Mouse (Mus musculus) mesoderm, embryonic 11.5 days (tissue): ENCODE measurements at regions not wholly inside any gene's neighbourhood (a gene's known extent, or its start where the extent isn't known, plus 50 kb on each side); places are given as distances from the start of the nearest gene placed in this dataset.

ENCODE experiments used
- DNase-seq: peaks from one replicate; pipeline ENCODE4 v3.0.0-alpha.2; 2012; ENCODE audit warnings: low read depth, low spot score

- peak; percentile 24 for DNase-seq
These were observed 352.6 kb upstream of the Slitrk1 start for GRCm38 (mm10) chr14:109266521-109266920.

DNA sequence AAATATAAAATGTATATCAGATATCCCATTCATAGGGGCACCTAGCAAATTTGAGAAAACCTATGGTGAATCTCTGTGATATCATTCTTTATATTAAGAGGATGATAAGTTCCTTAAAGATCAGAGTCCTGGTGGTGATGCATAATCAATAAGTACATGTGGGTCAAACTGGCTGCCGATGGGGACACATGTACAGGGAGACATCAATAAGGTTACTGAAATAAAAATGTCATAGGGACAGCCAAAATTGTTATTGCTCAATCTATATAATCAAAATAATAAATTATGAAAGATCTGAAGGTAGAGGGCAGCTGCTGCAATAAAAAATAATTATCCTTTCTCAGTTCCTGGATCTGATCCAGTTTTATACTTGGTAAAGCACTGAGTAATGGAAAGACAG is 348.0 kb upstream of the Slitrk1 start:
- DNase-seq: no peak

- DNase-seq: no peak
These were observed 300.9 kb upstream of the Slitrk1 start for GRCm38 (mm10) chr14:109214848-109215247.

DNA sequence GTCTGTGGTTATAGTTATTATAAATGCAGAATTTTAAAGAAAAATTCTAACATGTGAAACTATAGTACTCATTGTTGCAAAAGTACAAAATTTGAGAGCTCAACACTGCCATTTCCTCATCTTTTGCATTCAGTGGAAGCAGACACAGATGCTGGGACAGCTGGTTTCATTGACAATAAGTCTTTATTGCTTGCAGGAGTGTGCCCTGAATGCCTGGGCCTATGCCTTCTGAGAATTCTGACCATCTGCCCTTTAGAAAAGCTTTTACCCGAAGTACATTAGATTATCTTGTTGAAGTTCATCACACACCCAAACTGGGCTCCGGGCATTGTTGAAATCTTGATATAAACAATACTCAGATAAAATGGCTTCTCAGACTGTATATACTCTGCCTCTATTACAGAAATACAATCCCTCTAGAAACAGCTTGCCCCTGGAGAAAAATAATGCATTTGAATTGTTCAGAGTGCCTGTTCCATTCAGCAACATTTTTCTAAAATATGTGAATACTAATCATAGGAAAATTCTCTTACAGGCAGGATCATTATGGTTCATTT is 266.1 kb upstream of the Slitrk1 start:
- peak; percentile 9 for DNase-seq

- DNase-seq: no peak
These were observed 262.7 kb upstream of the Slitrk1 start for GRCm38 (mm10) chr14:109176602-109177179.

DNA sequence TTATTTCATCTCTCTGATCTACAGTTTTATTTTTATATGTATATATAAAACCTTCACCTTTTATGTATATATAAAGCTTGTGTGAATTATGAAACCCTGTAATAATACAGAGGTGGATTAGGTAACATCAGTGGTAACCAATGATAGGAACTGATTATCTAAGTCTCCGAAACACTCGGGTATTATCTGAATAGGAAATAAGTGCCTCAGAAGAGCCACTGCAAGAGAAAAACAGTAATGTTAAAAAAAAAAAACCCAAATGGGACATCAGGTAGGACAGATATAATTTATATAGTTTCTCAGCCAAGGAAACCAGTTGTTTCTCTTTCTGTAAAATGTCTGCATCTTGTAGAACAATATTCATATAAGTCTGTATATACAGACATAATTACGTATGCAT is 261.9 kb upstream of the Slitrk1 start:
- no peak for DNase-seq
